Mouse (Mus musculus) spleen, postnatal 14 days (tissue): ENCODE data around the gene Hmcn2.

ENCODE experiments used
- DNase-seq, 2 experiments: peaks; one replicate each; pipeline ENCODE4 v3.0.0; 2021 to 2022; ENCODE audit warnings: low spot score in 2 of 2

Hmcn2 gene

DNA sequence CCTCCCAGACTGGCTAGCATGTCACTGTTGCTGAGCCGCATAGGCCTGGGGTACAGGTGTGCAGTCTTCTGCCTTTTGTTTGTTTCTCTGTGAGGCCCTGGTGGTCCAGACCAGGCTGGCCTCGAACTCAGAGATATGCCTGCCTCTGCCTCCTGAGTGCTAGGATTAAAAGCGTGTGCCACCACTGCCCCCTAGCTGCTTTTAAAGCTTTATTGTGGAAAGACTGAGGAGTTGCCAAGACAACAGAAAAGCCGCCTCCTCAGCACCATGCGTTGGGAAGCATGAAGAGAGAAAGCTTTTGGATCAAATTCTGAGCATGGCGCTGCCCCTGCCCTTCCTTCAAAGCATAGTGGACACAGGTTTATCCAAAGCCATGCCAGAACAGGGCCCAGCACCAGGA is 194.6 kb downstream of the Hmcn2 start:
- DNase-seq = no peak
